Mouse (Mus musculus): ENCODE data around the gene Brinp1. TPM values are rescaled to one million over a fixed set of nuclear protein-coding genes. Genes with fewer than 3 reads are reported as not detected.

Brinp1 gene
- polyA plus RNA-seq, 1 experiment from 2014 or later, result 4.1 TPM

DNA sequence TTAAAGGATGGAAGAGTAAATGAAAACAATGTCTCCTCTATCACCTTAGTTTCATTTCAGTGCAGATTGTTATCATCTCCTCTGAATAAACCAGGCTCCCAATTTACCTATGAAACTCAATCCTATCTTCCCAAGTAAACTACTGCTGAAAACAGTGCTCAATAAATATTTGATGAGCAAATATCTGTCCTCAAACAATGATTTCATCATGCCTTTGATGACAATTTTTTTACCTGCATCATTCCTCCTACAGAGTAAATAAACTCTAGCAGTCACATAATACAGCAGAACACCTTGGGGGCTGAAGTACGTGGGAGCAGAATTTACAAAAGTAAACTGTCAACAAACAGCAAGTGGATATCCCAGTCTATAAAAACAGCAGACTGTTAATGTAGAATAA is 31.3 kb downstream of the Brinp1 start:
- no peak overlapping the region for H3K27ac ChIP-seq (ENCODE audit: low read depth, low read length)
- no peaks in the 10 kb centered on the region for H3K9me3 ChIP-seq (replicated peaks; ENCODE audit: control insufficient read depth, low read length)
- ATAC-seq (replicated peaks; ENCODE audit: insufficient number of reproducible peaks, low FRiP score, low TSS enrichment), result no peak
- H3K27me3 ChIP-seq (ENCODE audit: control insufficient read depth, insufficient read depth, low read length), result no peaks in the 10 kb centered on the region
- H3K36me3 ChIP-seq (ENCODE audit: control insufficient read depth, insufficient read depth, low read length), result no peaks in the 10 kb centered on the region
- no peak overlapping the region for H3K4me2 ChIP-seq
- no peak overlapping the region for H3K4me3 ChIP-seq (ENCODE audit: low read depth, low read length)
- H3K4me1 ChIP-seq (ENCODE audit: control insufficient read depth, insufficient read depth, low read length), result no peaks in the 10 kb centered on the region
- WGBS (ENCODE audit: insufficient replicate concordance), result 63% methylated on average over 1 of the region's 1 CpGs
- H3K9ac ChIP-seq (ENCODE audit: low read depth, low read length), result no peak overlapping the region

DNA sequence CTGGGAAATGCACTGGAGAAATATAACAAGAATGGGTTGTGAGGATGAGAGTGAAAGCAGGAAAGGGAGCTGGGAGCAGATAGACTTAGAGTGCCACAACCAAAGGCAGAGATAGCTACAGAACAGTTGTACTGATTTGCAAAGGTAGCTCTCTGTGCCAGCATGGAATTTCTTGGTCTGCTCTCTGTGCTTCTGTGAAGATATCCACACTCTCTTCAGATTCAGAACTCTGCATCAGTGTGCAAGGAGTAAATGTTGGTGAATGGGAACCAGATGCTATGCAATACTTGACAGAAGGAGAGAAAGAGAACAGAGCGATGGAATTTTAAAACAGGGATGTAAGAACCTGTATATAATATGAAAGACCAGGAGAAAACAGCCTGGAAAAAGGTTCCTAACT is 31.7 kb downstream of the Brinp1 start:
- Histone ChIP-seq H3K9me3 (replicated peaks; ENCODE audit: control insufficient read depth, low read length) (no peaks in the 10 kb centered on the region), H3K4me1 (ENCODE audit: control insufficient read depth, insufficient read depth, low read length) (no peaks in the 10 kb centered on the region), H3K27me3 (ENCODE audit: control insufficient read depth, insufficient read depth, low read length) (no peaks in the 10 kb centered on the region), H3K36me3 (ENCODE audit: control insufficient read depth, insufficient read depth, low read length) (no peaks in the 10 kb centered on the region), H3K4me3 (ENCODE audit: low read depth, low read length) (no peak overlapping the region), H3K27ac (ENCODE audit: low read depth, low read length) (no peak overlapping the region), H3K4me2 (no peak overlapping the region), H3K9ac (ENCODE audit: low read depth, low read length) (no peak overlapping the region)
- no peak for ATAC-seq (replicated peaks; ENCODE audit: insufficient number of reproducible peaks, low FRiP score, low TSS enrichment)
- WGBS (ENCODE audit: insufficient replicate concordance), result 76% methylated on average over 1 of the region's 1 CpGs

DNA sequence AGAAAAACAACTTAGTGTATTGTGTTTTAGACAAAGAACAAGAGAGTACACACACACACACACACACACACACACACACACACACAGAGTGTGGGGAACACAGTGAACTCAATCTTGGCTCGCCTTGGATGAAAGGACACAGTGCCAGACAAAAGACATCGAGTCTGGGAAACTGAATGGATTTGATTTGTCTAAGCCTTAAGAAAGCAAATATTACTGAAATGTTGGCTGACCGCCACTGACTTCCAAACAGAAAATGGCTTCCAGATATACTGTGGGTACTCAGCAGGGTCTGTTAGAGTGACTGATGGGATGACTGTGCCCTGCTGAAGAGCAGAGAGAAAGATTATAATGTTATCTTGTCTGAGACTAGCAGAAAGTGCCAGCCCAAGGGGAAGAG is 34.1 kb downstream of the Brinp1 start:
- Histone ChIP-seq H3K4me1 (ENCODE audit: control insufficient read depth, insufficient read depth, low read length) (no peaks in the 10 kb centered on the region), H3K27ac (ENCODE audit: low read depth, low read length) (no peak overlapping the region), H3K9ac (ENCODE audit: low read depth, low read length) (no peak overlapping the region), H3K27me3 (ENCODE audit: control insufficient read depth, insufficient read depth, low read length) (no peaks in the 10 kb centered on the region), H3K4me3 (ENCODE audit: low read depth, low read length) (no peak overlapping the region), H3K9me3 (replicated peaks; ENCODE audit: control insufficient read depth, low read length) (no peaks in the 10 kb centered on the region), H3K4me2 (no peak overlapping the region), H3K36me3 (ENCODE audit: control insufficient read depth, insufficient read depth, low read length) (no peaks in the 10 kb centered on the region)
- no peak for ATAC-seq (replicated peaks; ENCODE audit: insufficient number of reproducible peaks, low FRiP score, low TSS enrichment)
- WGBS (ENCODE audit: insufficient replicate concordance), result 69% methylated on average over 3 of the region's 3 CpGs

DNA sequence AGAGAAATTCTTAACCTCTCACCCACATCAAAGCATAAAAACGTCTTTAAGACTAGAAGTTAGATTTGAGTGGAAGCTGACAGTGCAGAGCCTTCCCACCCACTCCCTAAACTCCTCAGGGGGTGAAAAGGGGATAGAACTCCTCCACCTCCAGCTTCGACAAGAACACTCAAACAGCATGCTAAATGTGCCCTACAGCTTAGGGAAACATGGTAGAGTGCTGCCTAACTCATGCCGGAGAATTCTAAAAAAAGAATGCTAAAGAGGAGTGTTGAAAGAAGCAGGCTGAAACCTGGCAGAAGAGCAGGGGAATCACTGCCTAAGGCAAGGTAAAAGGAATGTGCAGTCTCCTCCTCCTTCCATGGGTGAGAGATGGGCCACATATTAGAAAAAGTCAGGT is 43.3 kb downstream of the Brinp1 start:
- WGBS (ENCODE audit: insufficient replicate concordance), result 38% methylated on average over 3 of the region's 3 CpGs

DNA sequence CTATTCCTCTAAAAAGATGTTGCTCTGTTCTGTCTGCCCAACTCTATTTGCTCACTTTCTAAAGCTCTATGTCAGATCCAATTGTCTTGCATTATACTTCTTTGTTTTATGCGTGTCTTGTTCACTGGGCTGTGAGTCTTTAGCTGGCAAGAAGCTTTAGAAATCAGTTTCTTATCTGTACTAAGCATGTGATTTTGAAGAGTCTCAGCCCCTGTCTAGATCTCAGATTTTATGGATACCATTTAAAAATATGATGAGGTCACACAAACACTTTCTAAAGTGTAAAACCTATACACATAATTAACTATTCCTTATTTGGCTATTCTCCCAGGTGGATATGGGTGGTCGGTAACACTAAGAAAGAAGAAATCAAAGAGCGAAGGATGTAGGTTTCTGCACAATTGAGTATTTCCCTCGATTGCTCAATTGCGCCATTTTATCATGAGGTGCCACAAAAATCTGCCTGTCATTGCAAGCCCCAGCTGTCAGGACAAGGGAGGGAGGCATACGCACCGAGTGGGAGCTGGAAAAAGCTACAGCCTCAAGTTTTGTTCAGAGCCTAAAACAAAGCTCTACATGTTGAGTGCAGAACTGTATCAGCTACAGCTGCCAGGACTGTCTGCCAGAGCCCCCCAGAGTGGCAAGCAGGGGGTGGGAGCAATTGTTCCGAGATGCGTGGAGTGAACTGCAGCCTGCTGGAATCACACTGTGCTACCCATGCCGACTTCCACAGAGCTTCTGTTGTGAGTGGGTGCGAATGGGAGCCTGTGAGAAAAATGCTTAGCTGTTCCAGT is 47.6 kb downstream of the Brinp1 start:
- 60% methylated on average over 11 of the region's 11 CpGs for WGBS (ENCODE audit: insufficient replicate concordance)
- H3K27ac ChIP-seq (ENCODE audit: low read depth, low read length), result no peak overlapping the region
- ATAC-seq (replicated peaks; ENCODE audit: insufficient number of reproducible peaks, low FRiP score, low TSS enrichment), result no peak; the same call in 1 of the 2 replicates
- H3K27me3 ChIP-seq (ENCODE audit: control insufficient read depth, insufficient read depth, low read length), result no peaks in the 10 kb centered on the region
- H3K9me3 ChIP-seq (replicated peaks; ENCODE audit: control insufficient read depth, low read length), result no peaks in the 10 kb centered on the region
- H3K36me3 ChIP-seq (ENCODE audit: control insufficient read depth, insufficient read depth, low read length), result no peaks in the 10 kb centered on the region
- no peaks in the 10 kb centered on the region for H3K4me1 ChIP-seq (ENCODE audit: control insufficient read depth, insufficient read depth, low read length)
- peak overlapping the region; percentile 34; the same call in 1 of the 2 replicates for H3K4me2 ChIP-seq
- no peak overlapping the region for H3K9ac ChIP-seq (ENCODE audit: low read depth, low read length)
- no peak overlapping the region for H3K4me3 ChIP-seq (ENCODE audit: low read depth, low read length)

More for the DNA sequence above, 43.3 kb downstream of the Brinp1 start:
- ATAC-seq (replicated peaks; ENCODE audit: insufficient number of reproducible peaks, low FRiP score, low TSS enrichment), result no peak
- no peak overlapping the region for H3K4me3 ChIP-seq (ENCODE audit: low read depth, low read length)
- no peaks in the 10 kb centered on the region for H3K36me3 ChIP-seq (ENCODE audit: control insufficient read depth, insufficient read depth, low read length)
- no peak overlapping the region for H3K9ac ChIP-seq (ENCODE audit: low read depth, low read length)
- no peaks in the 10 kb centered on the region for H3K9me3 ChIP-seq (replicated peaks; ENCODE audit: control insufficient read depth, low read length)
- H3K27ac ChIP-seq (ENCODE audit: low read depth, low read length), result no peak overlapping the region
- no peak overlapping the region for H3K4me2 ChIP-seq
- H3K27me3 ChIP-seq (ENCODE audit: control insufficient read depth, insufficient read depth, low read length), result no peaks in the 10 kb centered on the region
- H3K4me1 ChIP-seq (ENCODE audit: control insufficient read depth, insufficient read depth, low read length), result no peaks in the 10 kb centered on the region

DNA sequence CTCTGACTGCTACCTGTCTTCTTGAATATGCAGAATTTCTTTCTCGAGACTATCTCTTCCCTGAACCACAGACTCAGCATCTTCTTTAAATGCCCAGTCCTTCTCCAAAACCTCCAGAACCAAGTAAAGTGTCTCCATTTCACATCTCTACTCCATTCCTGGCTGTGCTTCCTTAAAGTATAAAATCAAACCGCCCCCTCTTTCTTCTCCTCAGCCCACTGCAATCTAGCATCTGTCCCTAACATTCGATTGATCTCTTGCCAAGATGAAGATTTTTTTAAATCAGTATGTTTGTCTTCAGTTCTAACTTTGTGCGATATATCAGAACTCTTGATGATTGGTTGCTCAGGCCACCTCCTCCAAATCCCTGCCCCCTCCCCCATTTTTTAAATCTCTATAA is 63.7 kb downstream of the Brinp1 start:
- Histone ChIP-seq H3K27ac (ENCODE audit: low read depth, low read length) (no peak overlapping the region), H3K36me3 (ENCODE audit: control insufficient read depth, insufficient read depth, low read length) (no peaks in the 10 kb centered on the region), H3K4me2 (no peak overlapping the region), H3K9me3 (replicated peaks; ENCODE audit: control insufficient read depth, low read length) (no peaks in the 10 kb centered on the region), H3K27me3 (ENCODE audit: control insufficient read depth, insufficient read depth, low read length) (no peaks in the 10 kb centered on the region), H3K4me3 (ENCODE audit: low read depth, low read length) (no peak overlapping the region), H3K4me1 (ENCODE audit: control insufficient read depth, insufficient read depth, low read length) (no peaks in the 10 kb centered on the region), H3K9ac (ENCODE audit: low read depth, low read length) (no peak overlapping the region)
- ATAC-seq (replicated peaks; ENCODE audit: insufficient number of reproducible peaks, low FRiP score, low TSS enrichment), result no peak
- 79% methylated on average over 4 of the region's 4 CpGs for WGBS (ENCODE audit: insufficient replicate concordance)

DNA sequence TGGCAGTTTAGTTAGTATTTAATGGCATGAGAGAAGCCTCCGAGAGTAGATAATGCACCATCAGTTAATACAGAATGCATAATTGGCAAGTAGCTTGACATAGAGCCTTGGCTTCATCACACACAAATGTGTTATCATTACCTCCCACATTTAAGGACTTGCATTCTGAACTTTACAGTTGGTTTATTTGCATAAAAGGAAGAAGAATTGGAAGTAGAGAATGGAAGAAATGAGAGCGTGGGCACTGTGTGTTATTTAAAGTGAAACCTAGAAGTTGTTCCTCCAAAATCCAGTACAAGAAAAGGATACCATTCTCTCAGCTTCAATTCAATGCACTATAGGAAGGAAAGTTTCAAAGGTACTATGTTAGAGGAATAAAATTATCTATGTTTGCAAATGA is 67.9 kb downstream of the Brinp1 start:
- Histone ChIP-seq H3K27ac (ENCODE audit: low read depth, low read length) (no peak overlapping the region), H3K36me3 (ENCODE audit: control insufficient read depth, insufficient read depth, low read length) (no peaks in the 10 kb centered on the region), H3K4me2 (no peak overlapping the region), H3K27me3 (ENCODE audit: control insufficient read depth, insufficient read depth, low read length) (no peaks in the 10 kb centered on the region), H3K9me3 (replicated peaks; ENCODE audit: control insufficient read depth, low read length) (no peaks in the 10 kb centered on the region), H3K4me1 (ENCODE audit: control insufficient read depth, insufficient read depth, low read length) (no peaks in the 10 kb centered on the region), H3K4me3 (ENCODE audit: low read depth, low read length) (no peak overlapping the region), H3K9ac (ENCODE audit: low read depth, low read length) (no peak overlapping the region)
- ATAC-seq (replicated peaks; ENCODE audit: insufficient number of reproducible peaks, low FRiP score, low TSS enrichment), result no peak
- WGBS (ENCODE audit: insufficient replicate concordance), result 80% methylated on average over 2 of the region's 2 CpGs

DNA sequence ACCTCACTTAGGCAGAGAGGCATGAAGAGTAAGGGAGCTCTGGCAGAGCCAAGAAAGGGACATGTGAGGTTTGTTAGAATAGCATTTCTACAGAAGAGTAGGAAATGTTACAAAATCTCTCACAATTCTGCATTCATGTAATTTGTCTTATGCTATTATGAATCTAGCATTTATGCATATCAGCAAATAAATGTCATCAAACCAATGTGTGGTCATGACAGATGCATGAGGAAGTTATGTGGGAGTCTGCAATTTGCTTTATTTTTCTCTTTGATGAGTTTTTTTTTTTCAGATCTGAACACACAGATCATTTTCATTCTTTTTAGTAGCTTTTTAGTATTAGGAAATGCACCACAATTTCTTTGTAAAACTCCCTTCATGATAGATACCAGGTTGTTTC is 82.2 kb downstream of the Brinp1 start:
- H3K4me2 ChIP-seq, result no peak overlapping the region
- no peaks in the 10 kb centered on the region for H3K9me3 ChIP-seq (replicated peaks; ENCODE audit: control insufficient read depth, low read length)
- no peaks in the 10 kb centered on the region for H3K27me3 ChIP-seq (ENCODE audit: control insufficient read depth, insufficient read depth, low read length)
- ATAC-seq (replicated peaks; ENCODE audit: insufficient number of reproducible peaks, low FRiP score, low TSS enrichment), result no peak
- H3K9ac ChIP-seq (ENCODE audit: low read depth, low read length), result no peak overlapping the region
- no peaks in the 10 kb centered on the region for H3K4me1 ChIP-seq (ENCODE audit: control insufficient read depth, insufficient read depth, low read length)
- H3K27ac ChIP-seq (ENCODE audit: low read depth, low read length), result no peak overlapping the region
- H3K4me3 ChIP-seq (ENCODE audit: low read depth, low read length), result no peak overlapping the region
- H3K36me3 ChIP-seq (ENCODE audit: control insufficient read depth, insufficient read depth, low read length), result no peaks in the 10 kb centered on the region

DNA sequence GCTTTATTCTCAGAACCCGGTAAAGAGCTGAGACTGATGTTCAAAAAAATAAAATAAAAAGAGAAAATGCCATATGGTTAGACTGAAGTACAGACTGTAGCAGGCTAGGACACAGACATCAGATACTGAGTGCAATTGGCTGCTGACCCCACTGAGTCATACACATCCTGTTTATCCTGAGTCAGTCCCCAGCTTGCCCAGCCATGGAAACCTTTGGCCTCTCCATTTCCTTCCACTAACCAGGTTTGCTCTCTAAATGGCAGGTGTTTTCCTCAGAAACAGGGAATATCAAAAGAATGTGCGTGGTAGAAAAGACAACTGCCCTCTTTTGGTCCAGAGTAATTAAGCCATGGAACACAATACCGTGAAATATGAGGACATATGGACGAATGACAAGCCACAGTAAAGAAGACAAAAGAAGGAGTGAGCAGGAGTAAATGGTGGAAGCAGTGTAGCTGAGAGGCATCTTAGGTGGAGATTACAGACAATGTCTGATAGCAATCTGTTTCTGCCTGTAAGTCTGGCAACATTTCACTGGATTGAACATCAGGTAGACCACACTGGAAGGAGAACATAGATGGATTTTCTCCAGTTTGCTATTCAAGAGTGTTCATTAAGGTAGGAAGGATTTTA is 88.9 kb downstream of the Brinp1 start:
- 67% methylated on average over 4 of the region's 4 CpGs for WGBS (ENCODE audit: insufficient replicate concordance)
- no peak for ATAC-seq (replicated peaks; ENCODE audit: insufficient number of reproducible peaks, low FRiP score, low TSS enrichment)
- no peaks in the 10 kb centered on the region for H3K27me3 ChIP-seq (ENCODE audit: control insufficient read depth, insufficient read depth, low read length)

More for the DNA sequence above, 88.9 kb downstream of the Brinp1 start:
- H3K36me3 ChIP-seq (ENCODE audit: control insufficient read depth, insufficient read depth, low read length), result no peaks in the 10 kb centered on the region
- H3K27ac ChIP-seq (ENCODE audit: low read depth, low read length), result no peak overlapping the region
- no peaks in the 10 kb centered on the region for H3K4me1 ChIP-seq (ENCODE audit: control insufficient read depth, insufficient read depth, low read length)
- no peak overlapping the region for H3K4me3 ChIP-seq (ENCODE audit: low read depth, low read length)
- H3K9me3 ChIP-seq (replicated peaks; ENCODE audit: control insufficient read depth, low read length), result no peaks in the 10 kb centered on the region
- no peak overlapping the region for H3K9ac ChIP-seq (ENCODE audit: low read depth, low read length)
- no peak overlapping the region for H3K4me2 ChIP-seq

Data from heart, embryonic 11.5 days (tissue).